Mouse (Mus musculus) thymus, adult 18-20 months (tissue): ENCODE measurements around the gene Lmx1a.

Experiments
- DNase-seq, 2 experiments: peaks; one replicate each; pipeline ENCODE4 v3.0.0; 2022; ENCODE audit warnings: mixed read lengths in 2 of 2

Gene Lmx1a

GRCm38 (mm10) chr1:167789448-167789847 lies 100.4 kb downstream of the Lmx1a start:
- no peak for DNase-seq

- no peak for DNase-seq
These were observed 101.7 kb downstream of the Lmx1a start for GRCm38 (mm10) chr1:167790688-167791087.

GRCm38 (mm10) chr1:167791221-167791620 lies 102.2 kb downstream of the Lmx1a start:
- no peak for DNase-seq

- no peak for DNase-seq
These were observed 112.9 kb downstream of the Lmx1a start for GRCm38 (mm10) chr1:167801923-167802322.

GRCm38 (mm10) chr1:167802510-167803271 lies 113.7 kb downstream of the Lmx1a start:
- no peak for DNase-seq

- no peak for DNase-seq
These were observed 114.4 kb downstream of the Lmx1a start for GRCm38 (mm10) chr1:167803351-167803981.

GRCm38 (mm10) chr1:167804836-167805235 lies 115.8 kb downstream of the Lmx1a start:
- DNase-seq, result no peak

- no peak for DNase-seq
These were observed 122.1 kb downstream of the Lmx1a start for GRCm38 (mm10) chr1:167811141-167811540.

- DNase-seq, result no peak
These were observed 126.1 kb downstream of the Lmx1a start for GRCm38 (mm10) chr1:167815166-167815565.

- no peak for DNase-seq
These were observed 128.0 kb downstream of the Lmx1a start for GRCm38 (mm10) chr1:167817028-167817427.

GRCm38 (mm10) chr1:167817616-167818015 lies 128.6 kb downstream of the Lmx1a start:
- no peak for DNase-seq

GRCm38 (mm10) chr1:167820031-167820430 lies 131.0 kb downstream of the Lmx1a start:
- DNase-seq, result no peak

- DNase-seq, result no peak
These were observed 132.1 kb downstream of the Lmx1a start for GRCm38 (mm10) chr1:167821125-167821524.

- DNase-seq, result no peak
These were observed 141.3 kb downstream of the Lmx1a start for GRCm38 (mm10) chr1:167830291-167830690.

GRCm38 (mm10) chr1:167831601-167832000 lies 142.6 kb downstream of the Lmx1a start:
- DNase-seq, result no peak

GRCm38 (mm10) chr1:167854801-167855200 lies 165.8 kb downstream of the Lmx1a start:
- DNase-seq, result no peak

GRCm38 (mm10) chr1:167872028-167872427 lies 183.0 kb downstream of the Lmx1a start:
- no peak for DNase-seq

- no peak for DNase-seq
These were observed 185.1 kb downstream of the Lmx1a start for GRCm38 (mm10) chr1:167874099-167874498.

GRCm38 (mm10) chr1:167877931-167878330 lies 188.9 kb downstream of the Lmx1a start:
- no peak for DNase-seq

GRCm38 (mm10) chr1:167878354-167878753 lies 189.3 kb downstream of the Lmx1a start:
- DNase-seq, result no peak

GRCm38 (mm10) chr1:167885776-167886175 lies 196.7 kb downstream of the Lmx1a start:
- no peak for DNase-seq

GRCm38 (mm10) chr1:167888120-167888519 lies 199.1 kb downstream of the Lmx1a start:
- DNase-seq, result no peak

- no peak for DNase-seq
These were observed 199.8 kb downstream of the Lmx1a start for GRCm38 (mm10) chr1:167888816-167889215.

GRCm38 (mm10) chr1:167896234-167896633 lies 207.2 kb downstream of the Lmx1a start:
- DNase-seq, result no peak
